Mouse (Mus musculus): ENCODE measurements around the gene Dnaaf3. TPM values are rescaled to one million over a fixed set of nuclear protein-coding genes. Genes with fewer than 3 reads are reported as not detected.

Gene Dnaaf3
- polyA plus RNA-seq, 1 experiment, result 132 TPM

- peaks cover 19% of the 10 kb centered on the region for H3K4me1 ChIP-seq (ENCODE audit: control insufficient read depth, insufficient read depth, low read length)
- H3K4me3 ChIP-seq (ENCODE audit: control insufficient read depth, low read depth, low read length), result peak overlapping the region; percentile 66
- no peaks in the 10 kb centered on the region; the same call in none of the 2 replicates for H3K36me3 ChIP-seq (ENCODE audit: control insufficient read depth, insufficient read depth, low read length)
- TF ChIP-seq CTCF (IDR thresholded peaks at IDR 0.05; ENCODE audit: control insufficient read depth, insufficient read depth, insufficient replicate concordance, low read depth, low read length) (no peak), POLR2A (IDR thresholded peaks at IDR 0.05; ENCODE audit: control insufficient read depth, low read depth, low read length) (peak; percentile 45; the same call in 1 of the 2 replicates)
- peak overlapping the region; percentile 65 for H3K27ac ChIP-seq (ENCODE audit: control insufficient read depth, insufficient read depth, low read depth, low read length)
- no peaks in the 10 kb centered on the region for H3K27me3 ChIP-seq (ENCODE audit: control insufficient read depth, insufficient read depth, low read length)
Observed at GRCm38 (mm10) chr7:4478021-4478795, 54.0 kb downstream of the Dnaaf3 start.

DNA sequence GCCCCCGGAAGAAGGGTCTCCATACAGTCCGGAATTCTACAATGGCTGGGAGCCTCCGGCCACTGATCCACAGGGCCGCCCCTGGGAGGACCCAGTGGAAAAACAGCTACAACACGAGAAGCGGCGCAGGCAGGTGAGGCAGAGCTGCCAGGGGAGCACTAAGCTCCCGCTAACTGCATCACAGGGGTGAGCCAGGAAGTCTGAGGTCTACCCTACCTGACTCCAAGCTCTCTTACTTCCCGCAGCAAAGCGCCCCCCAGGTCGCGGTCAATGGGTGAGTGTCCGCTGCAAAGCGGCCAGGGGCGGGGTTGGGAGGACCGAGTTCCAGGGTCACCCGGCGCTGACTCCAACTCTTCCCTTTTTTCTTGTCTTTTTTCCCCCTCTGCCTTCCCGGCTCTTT lies 58.3 kb downstream of the Dnaaf3 start:
- TF ChIP-seq POLR2A (IDR thresholded peaks at IDR 0.05; ENCODE audit: control insufficient read depth, low read depth, low read length) (no peak), CTCF (IDR thresholded peaks at IDR 0.05; ENCODE audit: control insufficient read depth, insufficient read depth, insufficient replicate concordance, low read depth, low read length) (no peak)

More for the DNA sequence above, 58.3 kb downstream of the Dnaaf3 start:
- Histone ChIP-seq H3K4me1 (ENCODE audit: control insufficient read depth, insufficient read depth, low read length) (peaks cover 21% of the 10 kb centered on the region), H3K27ac (ENCODE audit: control insufficient read depth, insufficient read depth, low read depth, low read length) (no peak overlapping the region), H3K36me3 (ENCODE audit: control insufficient read depth, insufficient read depth, low read length) (no peaks in the 10 kb centered on the region), H3K27me3 (ENCODE audit: control insufficient read depth, insufficient read depth, low read length) (no peaks in the 10 kb centered on the region), H3K4me3 (ENCODE audit: control insufficient read depth, low read depth, low read length) (no peak overlapping the region)

Other genes with a start within 250 kb of the Dnaaf3 start
- gene Ncr1, start 194.7 kb downstream of the Dnaaf3 start, polyA plus RNA-seq (2012; rRNA removed), result not detected in 2 replicates
- gene Gp6, start 134.7 kb downstream of the Dnaaf3 start, polyA plus RNA-seq (2012; rRNA removed), result 0.13 and 0.17 TPM in 2 replicates
- gene Rdh13, start 86.8 kb downstream of the Dnaaf3 start, polyA plus RNA-seq (2012; rRNA removed), result 2.5 and 4.0 TPM in 2 replicates
- gene Eps8l1, start 71.8 kb downstream of the Dnaaf3 start, polyA plus RNA-seq (2012; rRNA removed), result 0.10 and 1.3 TPM in 2 replicates
- 48.5 and 51.6 TPM in 2 replicates for gene Ppp1r12c, start 30.8 kb downstream of the Dnaaf3 start, polyA plus RNA-seq (2012; rRNA removed)
- 0.62 and 0.77 TPM in 2 replicates for gene Tnnt1, start 16.1 kb downstream of the Dnaaf3 start, polyA plus RNA-seq (2012; rRNA removed)
- 59.3 TPM in 2 replicates for gene Tnni3, start 8.2 kb downstream of the Dnaaf3 start, polyA plus RNA-seq (2012; rRNA removed)
- gene Syt5, start 15.1 kb upstream of the Dnaaf3 start, polyA plus RNA-seq (2012; rRNA removed), result 4.5 TPM in 2 replicates
- gene Ptprh, start 71.6 kb upstream of the Dnaaf3 start, polyA plus RNA-seq (2012; rRNA removed), result 1.8 and 2.9 TPM in 2 replicates
- gene Tmem86b, start 99.0 kb upstream of the Dnaaf3 start, polyA plus RNA-seq (2012; rRNA removed), result 36.7 and 46.0 TPM in 2 replicates
- 137 and 154 TPM in 2 replicates for gene Ppp6r1, start 126.6 kb upstream of the Dnaaf3 start, polyA plus RNA-seq (2012; rRNA removed)
- gene Hspbp1, start 152.6 kb upstream of the Dnaaf3 start, polyA plus RNA-seq (2012; rRNA removed), result 64.3 and 65.6 TPM in 2 replicates
- 53.3 and 60.3 TPM in 2 replicates for gene Brsk1, start 158.2 kb upstream of the Dnaaf3 start, polyA plus RNA-seq (2012; rRNA removed)
- 0.12 and 0.14 TPM in 2 replicates for gene Tmem150b, start 192.8 kb upstream of the Dnaaf3 start, polyA plus RNA-seq (2012; rRNA removed)
- 35.7 and 37.0 TPM in 2 replicates for gene Kmt5c, start 207.7 kb upstream of the Dnaaf3 start, polyA plus RNA-seq (2012; rRNA removed)
- gene Cox6b2, start 220.6 kb upstream of the Dnaaf3 start, polyA plus RNA-seq (2012; rRNA removed), result 1,707 and 1,788 TPM in 2 replicates
- 319 and 358 TPM in 2 replicates for gene Fam71e2, start 238.8 kb upstream of the Dnaaf3 start, polyA plus RNA-seq (2012; rRNA removed)